Mouse (Mus musculus): ENCODE measurements around the gene Fgf7.

The Fgf7 gene

GRCm38 (mm10) chr2:126060595-126060994, 26.1 kb downstream of the Fgf7 start:
- no peak for DNase-seq (ENCODE audit: extremely low spot score, low read depth, low spot score)

- no peak for DNase-seq (ENCODE audit: extremely low spot score, low read depth, low spot score)
Measured at GRCm38 (mm10) chr2:126061037-126061773, 26.7 kb downstream of the Fgf7 start.

GRCm38 (mm10) chr2:126062876-126063275, 28.4 kb downstream of the Fgf7 start:
- no peak for DNase-seq (ENCODE audit: extremely low spot score, low read depth, low spot score)

DNA sequence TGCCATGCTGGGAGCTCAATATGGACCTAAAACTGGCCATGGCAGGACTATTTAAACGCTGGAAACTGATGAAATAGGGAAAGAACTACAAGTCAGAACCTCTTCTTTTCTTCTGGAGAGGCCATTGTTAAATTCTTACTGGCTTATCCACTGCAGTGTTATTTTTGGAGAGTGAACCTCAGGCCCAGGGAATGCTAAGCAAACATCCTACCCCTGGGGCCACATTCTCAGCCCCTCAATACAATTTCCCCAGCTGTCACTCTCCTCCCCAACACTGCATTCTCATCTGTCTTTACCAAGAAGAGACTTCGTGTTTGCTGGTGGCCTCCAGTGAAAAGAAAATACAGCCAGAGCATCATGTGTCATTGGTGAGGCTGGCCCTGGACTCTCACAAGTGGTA, 30.4 kb downstream of the Fgf7 start:
- DNase-seq (ENCODE audit: extremely low spot score, low read depth, low spot score), result no peak

DNA sequence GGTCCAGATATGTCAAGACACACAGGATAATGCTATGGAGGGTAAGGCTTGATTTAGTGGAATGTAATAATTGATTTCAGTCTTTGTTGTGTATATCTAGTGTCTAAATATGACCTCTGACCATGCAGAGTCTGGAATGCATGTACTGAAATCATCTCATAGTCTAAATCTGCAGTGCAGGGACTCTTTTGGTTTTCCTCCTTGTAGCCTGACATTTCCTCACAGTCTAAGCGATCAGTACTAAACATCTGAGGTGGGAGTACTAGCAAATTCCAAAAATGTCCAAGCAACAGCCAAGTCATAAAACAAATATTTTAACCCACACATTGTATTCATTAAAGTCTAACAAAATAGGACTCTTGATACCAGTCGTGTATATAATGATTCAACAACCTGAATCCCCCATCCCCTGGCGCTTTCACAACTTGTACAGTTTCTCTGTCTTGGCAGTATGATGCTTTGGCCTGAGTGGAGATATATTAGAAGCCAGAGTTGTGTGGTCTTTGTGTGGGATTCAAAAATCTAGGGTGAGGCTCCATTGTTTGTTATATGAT, 30.9 kb downstream of the Fgf7 start:
- DNase-seq (ENCODE audit: extremely low spot score, low read depth, low spot score), result no peak

- DNase-seq (ENCODE audit: extremely low spot score, low read depth, low spot score), result no peak
Measured at GRCm38 (mm10) chr2:126069740-126070139, 35.3 kb downstream of the Fgf7 start.

- DNase-seq (ENCODE audit: extremely low spot score, low read depth, low spot score), result no peak
Measured at GRCm38 (mm10) chr2:126073744-126074143, 39.3 kb downstream of the Fgf7 start.

DNA sequence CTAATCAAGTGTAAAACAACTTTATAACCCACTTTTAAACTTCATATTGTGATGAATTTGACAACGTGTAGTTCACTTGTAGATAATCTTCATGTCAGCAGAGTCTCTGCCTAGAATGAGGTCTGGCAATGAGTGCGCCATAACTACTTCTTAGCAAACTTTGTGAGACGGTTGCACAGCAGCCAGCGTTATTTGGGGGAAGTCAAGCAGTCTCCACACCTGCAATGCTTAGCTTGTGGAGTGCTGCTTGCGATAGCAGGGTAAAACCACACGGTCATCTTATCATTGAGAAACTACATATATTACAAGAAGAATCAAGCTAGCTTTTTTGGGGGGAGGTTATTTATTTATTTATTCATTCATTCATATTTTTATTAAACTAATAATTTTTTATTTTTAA, 42.0 kb downstream of the Fgf7 start:
- DNase-seq (ENCODE audit: extremely low spot score, low read depth, low spot score), result no peak

DNA sequence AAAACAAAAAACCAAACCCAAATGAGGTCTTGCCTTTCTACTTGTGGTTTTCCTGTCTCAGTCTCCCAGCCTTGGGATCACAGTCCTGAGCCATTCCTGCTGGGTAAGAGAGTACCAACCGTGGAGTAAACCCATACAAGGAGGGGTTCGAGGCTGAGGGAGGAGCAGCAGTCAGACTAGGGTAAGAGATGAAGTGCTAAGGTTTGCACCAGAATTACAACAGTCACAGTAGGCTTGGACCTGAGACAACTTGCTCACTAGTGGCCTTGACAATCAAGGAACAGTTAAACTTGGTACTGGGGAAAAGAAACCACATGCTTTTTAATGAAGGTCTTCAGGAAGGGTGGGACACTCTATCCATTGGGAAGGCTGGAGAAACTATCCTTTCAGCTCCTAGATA, 44.6 kb downstream of the Fgf7 start:
- no peak for DNase-seq (ENCODE audit: extremely low spot score, low read depth, low spot score)

DNA sequence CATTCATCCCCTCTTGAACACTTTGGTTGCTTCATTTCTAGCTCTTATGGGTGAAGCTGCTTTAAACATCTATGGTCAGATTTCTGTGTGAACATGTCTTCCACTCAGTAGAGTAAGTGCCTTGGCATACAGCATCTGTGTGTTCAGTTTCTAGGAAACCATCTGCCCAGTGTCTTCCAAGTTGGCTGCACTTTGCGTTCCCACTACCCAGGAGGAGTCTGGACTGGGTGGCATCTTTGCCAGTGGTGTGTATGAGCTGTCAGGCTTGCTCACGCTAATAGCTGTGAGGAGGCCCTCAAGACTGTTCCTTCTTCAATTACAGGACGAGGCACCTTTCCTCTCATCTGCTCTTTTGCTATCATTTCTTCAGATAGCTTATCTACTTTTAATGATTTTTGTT, 49.9 kb downstream of the Fgf7 start:
- no peak for DNase-seq (ENCODE audit: extremely low spot score, low read depth, low spot score)

GRCm38 (mm10) chr2:126086187-126086586, 51.7 kb downstream of the Fgf7 start:
- DNase-seq (ENCODE audit: extremely low spot score, low read depth, low spot score), result no peak

GRCm38 (mm10) chr2:126090432-126090831, 56.0 kb downstream of the Fgf7 start:
- DNase-seq (ENCODE audit: extremely low spot score, low read depth, low spot score), result no peak

- DNase-seq (ENCODE audit: extremely low spot score, low read depth, low spot score), result no peak
Measured at GRCm38 (mm10) chr2:126094616-126095015, 60.2 kb downstream of the Fgf7 start.
